In the genomic region with DNA sequence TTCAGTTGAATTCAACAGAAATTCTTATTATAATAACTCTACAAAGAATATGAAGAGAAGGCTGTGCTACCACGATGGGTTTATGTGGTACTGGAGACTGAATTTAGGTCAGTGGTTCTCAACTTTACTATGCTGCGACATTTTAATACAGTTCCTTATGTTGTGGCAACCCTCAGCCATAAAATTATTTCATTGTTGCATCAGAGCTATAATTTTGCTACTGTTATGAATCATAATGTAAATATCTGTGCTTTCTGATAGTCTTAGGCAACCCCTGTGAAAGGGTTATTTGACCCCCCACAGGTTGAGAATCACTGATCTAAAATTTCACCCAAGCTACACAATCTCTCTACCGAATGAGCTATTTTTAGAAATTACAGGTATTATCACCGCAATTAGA, we compare ENCODE assay signal across 20 mouse cellular contexts.
A peak's percentile ranks its signal among the peaks of the same experiment; 100 is the strongest.
DNase-seq lines count a peak whose midpoint lies in the region; ATAC-seq and TF ChIP-seq lines count a peak whose summit lies in the region.
"Had no signal": no experiment of that assay in that cellular context is flagged by ENCODE, and none has a peak within 500 bp of the region (broad histone marks: within the 10 kb centered on the region; RNA-seq: fewer than 3 reads in every experiment).

No protein-coding gene starts in this region.

- no peak overlapping the region for H3K27ac ChIP-seq in midbrain, embryonic 11.5 days (ENCODE audit: low read depth, low read length)
- no peak overlapping the region for H3K27ac ChIP-seq in midbrain, embryonic 16.5 days (ENCODE audit: low read length)

- H3K79me2 ChIP-seq in C2C12 (ENCODE audit: control insufficient read depth, insufficient read depth), result no peaks in the 10 kb centered on the region

- H3K36me3 ChIP-seq in midbrain, embryonic 11.5 days (ENCODE audit: control insufficient read depth, insufficient read depth, low read length), result no peaks in the 10 kb centered on the region
- H3K36me3 ChIP-seq in midbrain, embryonic 16.5 days (ENCODE audit: control insufficient read depth, insufficient read depth, low read length), result no peaks in the 10 kb centered on the region
- no peaks in the 10 kb centered on the region for H3K36me3 ChIP-seq in C2C12 (ENCODE audit: control insufficient read depth, insufficient read depth)
- H3K36me3 ChIP-seq: G1E had no signal

- H3ac ChIP-seq in C2C12 (ENCODE audit: control insufficient read depth, insufficient read length, low read depth), result no peak overlapping the region

- H3K27me3 ChIP-seq in midbrain, embryonic 11.5 days (ENCODE audit: control insufficient read depth, insufficient read depth, low read length), result no peaks in the 10 kb centered on the region
- H3K27me3 ChIP-seq in midbrain, embryonic 16.5 days (ENCODE audit: control insufficient read depth, insufficient read depth, low read depth, low read length), result no peaks in the 10 kb centered on the region
- no peaks in the 10 kb centered on the region for H3K27me3 ChIP-seq in C2C12 (ENCODE audit: control insufficient read depth, insufficient read depth, insufficient read length)
- H3K27me3 ChIP-seq: CH12.LX, Patski had no signal

- no peaks in the 10 kb centered on the region for H3K9me3 ChIP-seq in midbrain, embryonic 11.5 days (ENCODE audit: control insufficient read depth, low read length)
- H3K9me3 ChIP-seq in midbrain, embryonic 16.5 days (replicated peaks; ENCODE audit: control insufficient read depth, low read length, poor library complexity, severe bottlenecking), result no peaks in the 10 kb centered on the region
- H3K9me3 ChIP-seq: G1E had no signal

- no peak for ATAC-seq in midbrain, embryonic 11.5 days (ENCODE audit: low FRiP score)
- no peak for ATAC-seq in midbrain, embryonic 16.5 days
- ATAC-seq: activated CD4-positive, CD25-positive, alpha-beta regulatory T cell, adult 4 months; CD4-positive, CD25-positive, alpha-beta regulatory T cell, adult 4 months; Patski had no signal

- no peak overlapping the region for H3K4me2 ChIP-seq in midbrain, embryonic 11.5 days
- H3K4me2 ChIP-seq in midbrain, embryonic 16.5 days (ENCODE audit: low read length), result no peak overlapping the region

- H3K4me1 ChIP-seq in midbrain, embryonic 11.5 days (ENCODE audit: control insufficient read depth, insufficient read depth, low read length), result no peaks in the 10 kb centered on the region
- H3K4me1 ChIP-seq in midbrain, embryonic 16.5 days (ENCODE audit: control insufficient read depth, insufficient read depth, low read length), result no peaks in the 10 kb centered on the region

- TF ChIP-seq CTCF in C2C12 (IDR thresholded peaks at IDR 0.05; ENCODE audit: control insufficient read depth, insufficient read depth, insufficient read length), result no peak

- peak; percentile 70 for DNase-seq in midbrain, embryonic 11.5 days (ENCODE audit: low spot score, missing footprints)
- DNase-seq in right cerebral cortex, postnatal 10 days (ENCODE audit: low spot score in 2 of 2), result no peak
- DNase-seq: adrenal gland, adult 2 months; adrenal gland, adult 8-10 months; adrenal gland, postnatal 10 days; adrenal gland, postnatal 14 days; adrenal gland, postnatal 25 days; adrenal gland, postnatal 36 days; B cell, adult 2 months; cerebellum, adult 11 months; cerebellum, adult 11-12 months; cerebellum, adult 18-20 months; cerebellum, adult 2 months had no signal

- 94% methylated on average over 4 of the region's 4 CpGs for WGBS in midbrain, embryonic 11.5 days
- 90% methylated on average over 4 of the region's 4 CpGs for WGBS in midbrain, embryonic 16.5 days

- H3K79me3 ChIP-seq in C2C12 (ENCODE audit: low read depth), result no peaks in the 10 kb centered on the region

- no peak overlapping the region for H3K9ac ChIP-seq in midbrain, embryonic 11.5 days (ENCODE audit: low read length)
- H3K9ac ChIP-seq in midbrain, embryonic 16.5 days (ENCODE audit: low read depth, low read length), result no peak overlapping the region

- no peak overlapping the region for H3K4me3 ChIP-seq in midbrain, embryonic 11.5 days (ENCODE audit: low read depth, low read length)
- no peak overlapping the region for H3K4me3 ChIP-seq in midbrain, embryonic 16.5 days (ENCODE audit: low read depth, low read length)
- no peak overlapping the region for H3K4me3 ChIP-seq in C2C12 (ENCODE audit: insufficient read depth, poor library complexity, severe bottlenecking)

TF ChIP-seq in C2C12, 6 proteins besides CTCF, POLR2A, EP300 and RAD21:
- TF ChIP-seq CEBPB (IDR thresholded peaks at IDR 0.05; ENCODE audit: low read depth) (peak; percentile 73), MYOD1 (IDR thresholded peaks at IDR 0.05; ENCODE audit: control insufficient read depth, insufficient read length, low read depth) (no peak)
